Mouse (Mus musculus) heart, postnatal 0 days (tissue): ENCODE measurements around the gene Gm38431.

Experiments
- CTCF ChIP-seq: IDR thresholded peaks from 2 replicates; pipeline ENCODE4 v1.5.1; 2016; ENCODE audit warnings: antibody characterized with exemption, control low read depth, low read depth
- EP300 ChIP-seq: IDR thresholded peaks from 2 replicates; pipeline ENCODE4 v1.6.1; 2016; ENCODE audit warnings: antibody characterized with exemption, low read depth

DNA sequence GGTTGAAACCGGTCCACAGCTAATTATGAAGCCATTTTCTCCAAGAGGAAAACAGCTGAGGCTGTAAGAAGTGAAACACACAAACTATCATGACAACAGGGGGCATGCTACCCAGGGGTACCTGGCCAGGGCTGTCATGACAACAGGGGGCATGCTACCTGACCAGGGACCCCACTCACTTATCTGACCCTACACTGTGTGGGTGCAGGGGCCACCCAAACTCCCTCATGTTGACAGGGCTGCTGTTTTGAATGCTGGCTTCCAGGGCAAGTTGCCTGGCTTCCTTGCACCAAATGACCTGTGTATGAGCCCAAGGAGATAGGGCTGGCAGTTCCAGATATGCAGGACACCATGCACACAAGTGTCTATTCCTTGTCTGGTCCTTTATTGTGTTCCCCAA lies 1.3 kb downstream of the Gm38431 start:
- TF ChIP-seq CTCF: no peak
- TF ChIP-seq EP300: no peak
